Mouse (Mus musculus) erythroid progenitor cell, adult 5-6 weeks (primary cell): Measurements from ENCODE around the gene Mrps33. TPM values are rescaled to one million over a fixed set of nuclear protein-coding genes. Genes with fewer than 3 reads are reported as not detected.

ENCODE experiments used
- ATAC-seq: replicated peaks from 2 replicates; pipeline ENCODE4 v1.8.0; 2016; ENCODE audit warnings: moderate number of reproducible peaks, mild to moderate bottlenecking, moderate TSS enrichment, inconsistent platforms; ENCODE audit not compliant: poor library complexity, low FRiP score, severe bottlenecking
- total RNA-seq, 2 experiments: library from RNA; stranded (forward) in 1 of 2; stranded (reverse) in 1 of 2; fragments of 150-400 nt in 1 of 2; fragments of 186-747, 209-891 nt in 1 of 2; gene quantifications; 2 replicates each; pipeline versions ENCODE4 v1.2.3 to v1.2.4; 2015 to 2017; ENCODE audit warnings: low replicate concordance in 2 of 2

The Mrps33 gene
- total RNA-seq, 2 experiments from 2014 or later, result 6.2 to 49.5 TPM

DNA sequence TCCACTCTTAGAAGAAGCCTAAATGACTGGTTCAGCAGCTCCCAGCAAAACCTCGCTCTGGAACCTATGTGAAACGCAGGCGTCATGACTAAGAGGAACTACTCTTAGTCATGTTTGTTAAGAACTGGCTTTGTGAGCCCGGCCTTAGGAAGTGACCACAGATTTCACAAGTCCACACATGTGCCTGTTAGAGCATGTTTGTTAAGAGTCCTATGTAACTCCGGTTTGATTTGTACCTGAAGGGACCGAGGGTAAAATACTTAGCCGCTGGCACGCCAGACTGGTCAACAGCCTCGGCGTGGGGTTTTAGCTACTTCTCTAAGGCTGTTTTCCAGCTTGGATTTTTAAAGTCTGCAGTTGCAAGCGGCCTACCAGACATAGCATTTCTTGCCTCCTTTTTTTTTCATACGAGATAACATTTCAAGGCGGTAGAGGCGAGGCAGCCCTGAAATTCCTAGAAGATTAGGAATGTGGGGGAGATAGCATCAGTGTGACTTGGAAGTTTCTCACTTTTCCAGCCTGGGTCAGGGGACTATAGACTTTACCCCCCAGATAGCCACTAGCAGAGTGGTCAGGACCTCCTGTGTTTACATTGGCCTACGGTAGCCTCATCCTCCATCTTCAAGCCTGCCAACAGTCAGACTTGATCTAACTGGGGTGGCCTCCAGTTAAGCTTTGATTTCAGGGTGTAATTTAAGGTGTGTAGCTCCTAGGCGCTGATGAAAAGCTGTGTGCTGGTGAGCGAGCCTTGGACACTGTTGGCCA is 28.8 kb downstream of the Mrps33 start:
- ATAC-seq, result no peak

DNA sequence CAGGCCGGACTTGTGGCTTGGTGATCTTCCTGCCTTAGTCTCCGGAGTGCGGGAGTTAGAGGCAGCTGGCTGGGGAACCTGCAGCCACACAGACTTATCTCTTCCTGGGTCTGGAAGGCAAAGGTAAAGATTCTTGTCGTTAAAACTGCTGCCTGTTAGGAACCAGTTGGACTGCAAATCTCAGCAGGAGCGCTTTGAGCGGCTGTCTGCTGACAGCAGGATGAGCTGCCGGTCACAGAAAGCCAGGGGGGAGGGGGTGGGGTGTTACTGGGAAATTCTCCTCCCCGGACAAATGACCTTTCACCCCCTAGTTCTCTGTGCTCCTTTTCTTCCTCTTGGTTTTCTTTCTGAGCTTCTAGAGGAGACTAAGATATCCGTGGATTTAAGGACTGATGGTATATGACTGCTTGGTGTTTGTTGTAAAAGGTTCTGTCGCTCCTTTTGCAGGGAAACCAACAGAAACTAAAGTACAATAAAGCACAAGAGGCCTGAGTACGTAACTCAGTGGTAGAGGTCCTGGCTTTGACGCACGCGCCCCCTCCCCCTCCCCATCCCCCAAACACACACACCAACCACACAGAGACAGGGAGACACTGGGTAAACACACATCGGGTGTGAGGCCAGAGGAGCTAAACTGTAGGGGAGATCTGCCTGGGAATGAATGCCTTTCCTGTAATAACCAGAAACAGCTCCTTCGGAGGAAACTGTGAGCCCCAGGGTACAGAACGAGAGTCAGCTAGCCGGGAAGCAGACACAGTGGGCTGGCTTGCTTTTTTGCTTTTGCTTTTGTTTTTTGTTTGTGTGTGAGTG is 29.7 kb downstream of the Mrps33 start:
- ATAC-seq, result no peak

GRCm38 (mm10) chr6:39778506-39778905 is 32.3 kb downstream of the Mrps33 start:
- ATAC-seq, result no peak

- no peak for ATAC-seq
Measured at GRCm38 (mm10) chr6:39776275-39776674, 34.5 kb downstream of the Mrps33 start.

DNA sequence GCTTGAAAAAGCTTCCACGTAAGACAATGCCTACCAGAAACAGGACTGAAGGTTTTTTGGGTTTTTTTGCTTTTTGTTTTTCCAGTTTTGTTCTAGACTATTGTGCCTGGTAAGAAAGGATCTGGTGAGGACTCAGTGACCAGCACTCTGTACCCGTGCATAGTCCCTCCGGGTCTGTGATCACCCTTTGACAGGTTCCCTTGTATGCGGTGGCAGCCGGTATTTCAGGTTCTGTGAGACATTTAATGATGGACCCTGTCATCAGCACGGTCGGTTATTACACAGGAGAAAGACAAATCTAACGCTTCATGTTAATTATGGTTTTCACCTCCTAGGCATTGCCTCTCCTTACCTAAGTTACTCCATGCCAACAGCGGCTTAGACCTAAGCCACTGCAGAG is 35.8 kb downstream of the Mrps33 start:
- no peak for ATAC-seq

- no peak for ATAC-seq
Measured at GRCm38 (mm10) chr6:39757229-39757628, 53.6 kb downstream of the Mrps33 start.

Other genes starting within 250 kb of the Mrps33 start
- gene Adck2, start 237.1 kb downstream of the Mrps33 start, total RNA-seq (2015; ENCODE audit: low replicate concordance), result 9.7 TPM in 1 of 2 replicates, not detected in the other
- gene Adck2, start 237.1 kb downstream of the Mrps33 start, total RNA-seq (2017; ENCODE audit: low replicate concordance), result 0.76 and 1.4 TPM in 2 replicates
- gene Gm42420, start 225.2 kb downstream of the Mrps33 start, total RNA-seq (2015; ENCODE audit: low replicate concordance), result not detected in 2 replicates
- gene Gm42420, start 225.2 kb downstream of the Mrps33 start, total RNA-seq (2017; ENCODE audit: low replicate concordance), result not detected in 2 replicates
- 14.7 and 16.2 TPM in 2 replicates for gene Ndufb2, start 218.4 kb downstream of the Mrps33 start, total RNA-seq (2015; ENCODE audit: low replicate concordance)
- gene Ndufb2, start 218.4 kb downstream of the Mrps33 start, total RNA-seq (2017; ENCODE audit: low replicate concordance), result 10.5 and 24.9 TPM in 2 replicates
- gene Braf, start 85.5 kb downstream of the Mrps33 start, total RNA-seq (2015; ENCODE audit: low replicate concordance), result 11.5 and 24.3 TPM in 2 replicates
- gene Braf, start 85.5 kb downstream of the Mrps33 start, total RNA-seq (2017; ENCODE audit: low replicate concordance), result 8.2 and 9.5 TPM in 2 replicates
- gene Tmem178b, start 62.3 kb upstream of the Mrps33 start, total RNA-seq (2015; ENCODE audit: low replicate concordance), result not detected in 2 replicates
- gene Tmem178b, start 62.3 kb upstream of the Mrps33 start, total RNA-seq (2017; ENCODE audit: low replicate concordance), result not detected in 2 replicates